Mouse (Mus musculus) hindbrain, embryonic 13.5 days (tissue): ENCODE results near the gene Gal3st2b. TPM values are rescaled to one million over a fixed set of nuclear protein-coding genes. Genes with fewer than 3 reads are reported as not detected.
"Not testable (repeated sequence)": the region's sequence is repeated elsewhere in the genome, so short reads cannot be mapped to it uniquely, and the experiment has no call there.

Source experiments
- ATAC-seq: fragments of 200-750 bp; cut with Nextera tagmentation; 2 replicates; pipeline ENCODE4 v1.8.0; 2017; ENCODE audit warnings: moderate TSS enrichment; ENCODE audit not compliant: low FRiP score
- H3K27ac ChIP-seq: fragments of 300-500 bp; sonication (generic); 2 replicates; pipeline ENCODE4 v1.5.1; 2015; ENCODE audit warnings: inconsistent platforms, mild to moderate bottlenecking, moderate library complexity
- H3K27me3 ChIP-seq: fragments of 300-500 bp; sonication (generic); 2 replicates; pipeline ENCODE4 v1.6.1; 2015; ENCODE audit warnings: mild to moderate bottlenecking, inconsistent platforms
- H3K36me3 ChIP-seq: fragments of 300-500 bp; sonication (generic); 2 replicates; pipeline ENCODE4 v1.6.1; 2015; ENCODE audit warnings: mild to moderate bottlenecking, inconsistent platforms
- H3K4me1 ChIP-seq: fragments of 300-500 bp; sonication (generic); replicated peaks from 2 replicates; pipeline ENCODE4 v1.6.1; 2015; ENCODE audit warnings: inconsistent platforms
- H3K4me2 ChIP-seq: fragments of 300-500 bp; sonication (generic); 2 replicates; pipeline ENCODE4 v1.6.1; 2015; ENCODE audit warnings: inconsistent platforms, mild to moderate bottlenecking, moderate library complexity
- H3K4me3 ChIP-seq: fragments of 300-500 bp; sonication (generic); 2 replicates; pipeline ENCODE4 v1.5.1; 2015; ENCODE audit warnings: mild to moderate bottlenecking, inconsistent platforms
- H3K9ac ChIP-seq: fragments of 300-500 bp; sonication (generic); 2 replicates; pipeline ENCODE4 v1.6.1; 2015; ENCODE audit warnings: mild to moderate bottlenecking, inconsistent platforms
- H3K9me3 ChIP-seq: fragments of 300-500 bp; sonication (generic); 2 replicates; pipeline ENCODE4 v1.6.1; 2016; ENCODE audit warnings: inconsistent platforms
- WGBS: fragments of 180-500 bp; shearing (Covaris S2); methylation state at CpG from one replicate; pipeline ENCODE4 v1.1.7; 2015; 5-methylcytosine and 5-hydroxymethylcytosine counted together
- polyA plus RNA-seq: library from polyadenylated mRNA; unstranded; fragments of >200 nt; fragmentation: Nextera tagmentation; extraction: Ambion mirVana; gene quantifications from 2 replicates; pipeline ENCODE4 v1.2.1, GENCODE M21; 2015

Gal3st2b gene
- polyA plus RNA-seq, 1 experiment from 2014 or later: not detected

DNA sequence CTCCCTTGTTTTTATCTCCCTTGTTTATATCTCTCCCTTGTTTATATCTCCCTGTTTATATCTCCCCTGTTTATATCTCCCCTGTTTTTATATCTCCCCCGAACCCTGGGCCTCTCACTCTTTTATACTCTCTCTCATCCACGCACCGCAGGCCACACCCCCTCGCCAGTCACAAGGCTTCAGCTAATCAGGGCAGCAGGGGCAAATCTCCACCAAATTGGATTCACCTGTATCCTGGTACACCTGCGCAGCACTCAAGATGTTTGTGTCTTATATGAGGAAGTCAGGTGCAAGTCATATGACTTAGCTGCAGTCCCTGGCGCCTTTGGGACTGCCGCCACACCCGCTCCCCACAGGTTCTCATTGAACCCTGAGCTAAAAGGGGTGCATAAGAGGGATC is 72.1 kb downstream of the Gal3st2b start, which contains the start of gene Gal3st2c:
Gal3st2c (plus strand) TSS at position 301 of the 400 bp plus-strand sequence.
- H3K27me3 ChIP-seq, H3K4me3 ChIP-seq, ATAC-seq, H3K36me3 ChIP-seq, H3K9ac ChIP-seq, H3K9me3 ChIP-seq, H3K4me1 ChIP-seq, H3K27ac ChIP-seq, H3K4me2 ChIP-seq: not testable (repeated sequence)
- 91% methylated on average over 7 of the region's 8 CpGs for WGBS

- not testable (repeated sequence) for H3K27me3 ChIP-seq, ATAC-seq, H3K4me2 ChIP-seq, H3K9ac ChIP-seq, H3K36me3 ChIP-seq, H3K4me3 ChIP-seq, H3K4me1 ChIP-seq, H3K9me3 ChIP-seq, H3K27ac ChIP-seq
- WGBS: 87% methylated on average over 2 of the region's 2 CpGs
These were observed 73.0 kb downstream of the Gal3st2b start for GRCm38 (mm10) chr1:93991068-93991467.

DNA sequence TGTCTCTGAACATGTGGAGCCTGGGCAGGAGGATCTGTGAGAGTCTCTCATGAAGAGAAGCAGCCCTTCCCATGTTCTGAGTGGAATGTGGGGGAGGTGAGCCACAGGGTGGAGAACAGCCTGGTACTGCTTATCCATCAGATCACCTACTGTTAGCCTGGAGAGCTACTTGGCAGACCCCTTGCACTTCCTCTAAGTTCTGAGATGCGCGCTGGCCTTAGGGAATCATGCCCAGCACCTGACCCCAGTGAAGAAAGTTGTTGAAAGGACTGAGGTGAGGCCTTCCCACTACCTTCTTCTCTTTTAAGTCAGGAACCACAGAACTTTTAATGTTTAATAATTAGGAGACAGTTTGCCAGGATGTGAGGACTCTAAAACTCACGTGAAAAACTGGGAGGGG is 73.4 kb downstream of the Gal3st2b start:
- not testable (repeated sequence) for H3K9me3 ChIP-seq, H3K4me2 ChIP-seq, H3K4me1 ChIP-seq, H3K27me3 ChIP-seq, ATAC-seq, H3K36me3 ChIP-seq, H3K9ac ChIP-seq, H3K27ac ChIP-seq, H3K4me3 ChIP-seq
- WGBS: 85% methylated on average over 3 of the region's 3 CpGs

Other genes with a start within 250 kb of the Gal3st2b start
- 74.8 and 76.7 TPM in 2 replicates for gene Bok, start 232.7 kb upstream of the Gal3st2b start, polyA plus RNA-seq
- 107 and 112 TPM in 2 replicates for gene Atg4b, start 166.8 kb upstream of the Gal3st2b start, polyA plus RNA-seq
- gene Thap4, start 163.4 kb upstream of the Gal3st2b start, polyA plus RNA-seq: 41.3 and 43.4 TPM in 2 replicates
- 157 and 161 TPM in 2 replicates for gene Dtymk, start 116.4 kb upstream of the Gal3st2b start, polyA plus RNA-seq
- gene Ing5, start 114.3 kb upstream of the Gal3st2b start, polyA plus RNA-seq: 9.4 and 10.5 TPM in 2 replicates
- gene D2hgdh, start 93.4 kb upstream of the Gal3st2b start, polyA plus RNA-seq: 16.4 and 19.3 TPM in 2 replicates
- not detected in 2 replicates for gene Gal3st2, start 57.0 kb upstream of the Gal3st2b start, polyA plus RNA-seq
- gene Gal3st2c, start 72.2 kb downstream of the Gal3st2b start, polyA plus RNA-seq: not detected in 2 replicates
- gene Neu4, start 102.1 kb downstream of the Gal3st2b start, polyA plus RNA-seq: not detected in 2 replicates
- not detected in 2 replicates for gene Pdcd1, start 134.2 kb downstream of the Gal3st2b start, polyA plus RNA-seq